Mouse (Mus musculus) limb, embryonic 13.5 days (tissue): ENCODE measurements around the gene Rbfox1. TPM values are rescaled to one million over a fixed set of nuclear protein-coding genes. Genes with fewer than 3 reads are reported as not detected.

Experiments
- ATAC-seq: fragments of 200-750 bp; cut with Nextera tagmentation; 2 replicates; pipeline ENCODE4 v1.8.0; 2017; ENCODE audit warnings: low read depth, moderate number of reproducible peaks, moderate TSS enrichment; ENCODE audit not compliant: low FRiP score
- H3K27ac ChIP-seq: fragments of 300-500 bp; sonication (generic); 2 replicates; pipeline ENCODE4 v1.5.1; 2015; ENCODE audit warnings: inconsistent platforms, mild to moderate bottlenecking, moderate library complexity
- H3K27me3 ChIP-seq: fragments of 300-500 bp; sonication (generic); 2 replicates; pipeline ENCODE4 v1.6.1; 2015; ENCODE audit warnings: mild to moderate bottlenecking, inconsistent platforms
- H3K36me3 ChIP-seq: fragments of 300-500 bp; sonication (generic); 2 replicates; pipeline ENCODE4 v1.6.1; 2015; ENCODE audit warnings: inconsistent platforms, mild to moderate bottlenecking, moderate library complexity
- H3K4me1 ChIP-seq: fragments of 300-500 bp; sonication (generic); 2 replicates; pipeline ENCODE4 v1.6.1; 2015; ENCODE audit warnings: inconsistent platforms
- H3K4me2 ChIP-seq: fragments of 300-500 bp; sonication (generic); replicated peaks from 2 replicates; pipeline ENCODE4 v1.6.1; 2015; ENCODE audit warnings: inconsistent platforms, mild to moderate bottlenecking, moderate library complexity
- H3K4me3 ChIP-seq: fragments of 300-500 bp; sonication (generic); 2 replicates; pipeline ENCODE4 v1.5.1; 2015; ENCODE audit warnings: moderate library complexity, mild to moderate bottlenecking, inconsistent platforms
- H3K9ac ChIP-seq: fragments of 300-500 bp; sonication (generic); 2 replicates; pipeline ENCODE4 v1.6.1; 2015; ENCODE audit warnings: mild to moderate bottlenecking, inconsistent platforms
- H3K9me3 ChIP-seq: fragments of 300-500 bp; sonication (generic); 2 replicates; pipeline ENCODE4 v1.6.1; 2016; ENCODE audit warnings: inconsistent platforms
- WGBS: fragments of 180-500 bp; shearing (Covaris S2); methylation state at CpG from one replicate; pipeline ENCODE4 v1.1.7; 2015; 5-methylcytosine and 5-hydroxymethylcytosine counted together
- polyA plus RNA-seq: library from polyadenylated mRNA; unstranded; fragments of >200 nt; fragmentation: Nextera tagmentation; extraction: Ambion mirVana; gene quantifications from 2 replicates; pipeline ENCODE4 v1.2.1, GENCODE M21; 2015

Gene Rbfox1
- polyA plus RNA-seq, 1 experiment from 2014 or later = 4.1 TPM

DNA sequence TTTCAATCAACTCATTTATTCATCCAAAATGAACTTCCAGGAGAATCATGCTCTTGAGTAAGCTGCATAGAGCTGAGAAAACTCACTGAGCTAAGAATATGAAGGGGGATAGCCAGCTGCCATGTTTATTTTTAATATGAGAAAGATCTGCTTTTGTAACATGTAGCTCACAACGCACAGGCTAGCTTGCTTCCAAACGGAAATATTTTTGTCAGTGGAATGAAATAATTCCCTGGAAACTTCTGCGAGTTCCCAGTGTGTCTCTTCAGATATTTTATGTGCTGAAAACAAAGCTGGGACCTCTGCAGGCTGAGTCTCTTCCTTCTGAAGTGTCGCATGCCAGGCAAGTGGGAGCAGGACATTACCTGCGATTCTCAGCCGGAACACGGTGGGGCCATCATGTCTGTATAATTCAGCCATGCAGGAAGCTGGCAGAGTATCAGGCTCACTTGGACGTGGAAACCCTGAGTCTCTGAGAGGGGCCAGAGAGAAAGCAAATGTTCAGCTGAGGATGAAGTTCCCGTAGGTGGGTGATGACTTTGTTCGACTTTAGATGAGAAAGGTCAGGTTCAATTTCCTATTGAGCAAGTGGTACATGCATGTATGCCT is 190.4 kb downstream of the Rbfox1 start:
- 81% methylated on average over 10 of the region's 10 CpGs for WGBS
- H3K4me2 ChIP-seq = no peak overlapping the region
- no peaks in the 10 kb centered on the region for H3K36me3 ChIP-seq
- H3K27me3 ChIP-seq = no peaks in the 10 kb centered on the region
- ATAC-seq = no peak
- H3K9me3 ChIP-seq = no peaks in the 10 kb centered on the region
- no peak overlapping the region for H3K27ac ChIP-seq
- no peaks in the 10 kb centered on the region for H3K4me1 ChIP-seq
- no peak overlapping the region for H3K9ac ChIP-seq
- H3K4me3 ChIP-seq = no peak overlapping the region

DNA sequence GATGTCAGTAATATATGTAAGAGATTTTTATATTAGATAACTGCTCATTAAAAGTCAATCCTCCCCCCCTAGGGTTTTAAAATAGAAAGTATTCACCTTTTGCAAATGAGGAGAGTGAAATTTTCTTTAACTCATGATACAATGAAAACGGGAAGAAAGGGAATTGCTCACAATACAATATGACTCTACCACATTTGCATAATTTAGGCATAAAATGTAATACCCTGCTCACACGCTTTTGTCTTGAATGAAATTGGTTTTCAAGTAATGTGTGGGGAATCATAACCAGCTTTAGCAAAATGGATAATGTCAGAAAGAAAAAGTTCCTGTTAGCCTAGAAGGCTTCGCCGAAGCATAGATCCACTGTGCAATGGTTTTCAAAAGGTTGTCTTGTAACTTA is 193.9 kb downstream of the Rbfox1 start:
- Histone ChIP-seq H3K4me1 (no peaks in the 10 kb centered on the region), H3K9ac (no peak overlapping the region), H3K9me3 (no peaks in the 10 kb centered on the region), H3K4me2 (no peak overlapping the region), H3K27me3 (no peaks in the 10 kb centered on the region), H3K36me3 (no peaks in the 10 kb centered on the region), H3K4me3 (no peak overlapping the region), H3K27ac (no peak overlapping the region)
- ATAC-seq = no peak
- 81% methylated on average over 4 of the region's 4 CpGs for WGBS

DNA sequence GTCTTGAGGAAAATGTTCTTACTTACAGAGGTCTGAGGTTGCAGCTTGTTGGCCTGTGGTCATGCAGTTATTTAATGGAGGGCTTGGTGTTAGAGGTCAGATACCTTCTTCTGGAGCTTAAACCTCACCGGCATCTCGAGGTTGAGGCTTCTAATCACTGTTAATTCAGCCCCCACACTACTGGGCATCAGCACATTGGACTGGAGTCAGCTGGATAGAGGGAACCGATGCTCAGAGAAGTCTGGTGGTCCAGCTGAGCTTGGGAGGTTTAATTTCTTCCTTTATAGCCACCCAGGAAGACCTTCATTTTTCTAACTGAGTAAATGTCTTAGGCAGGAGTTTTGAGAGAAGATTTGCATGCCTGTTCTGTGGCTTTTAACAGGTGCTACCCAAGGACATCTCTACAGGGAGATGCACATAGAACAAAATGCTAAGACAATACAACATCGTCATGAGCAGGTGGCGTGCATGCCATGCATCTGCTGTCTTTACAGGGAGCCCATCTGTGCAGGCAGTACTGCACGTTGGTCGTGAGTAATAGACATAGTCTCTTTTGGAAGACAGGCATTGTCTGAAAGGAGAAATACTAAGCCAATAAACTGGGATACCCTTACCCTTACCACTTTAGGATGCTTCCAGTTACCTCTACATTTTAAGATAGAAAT is 199.7 kb downstream of the Rbfox1 start:
- H3K27ac ChIP-seq = no peak overlapping the region
- H3K36me3 ChIP-seq = no peaks in the 10 kb centered on the region
- H3K4me2 ChIP-seq = no peak overlapping the region
- ATAC-seq = no peak
- peaks cover 3% of the 10 kb centered on the region; the same call in 1 of the 2 replicates for H3K4me1 ChIP-seq
- no peak overlapping the region for H3K4me3 ChIP-seq
- no peaks in the 10 kb centered on the region for H3K9me3 ChIP-seq
- no peaks in the 10 kb centered on the region for H3K27me3 ChIP-seq
- WGBS = 76% methylated on average over 7 of the region's 7 CpGs
- no peak overlapping the region for H3K9ac ChIP-seq

DNA sequence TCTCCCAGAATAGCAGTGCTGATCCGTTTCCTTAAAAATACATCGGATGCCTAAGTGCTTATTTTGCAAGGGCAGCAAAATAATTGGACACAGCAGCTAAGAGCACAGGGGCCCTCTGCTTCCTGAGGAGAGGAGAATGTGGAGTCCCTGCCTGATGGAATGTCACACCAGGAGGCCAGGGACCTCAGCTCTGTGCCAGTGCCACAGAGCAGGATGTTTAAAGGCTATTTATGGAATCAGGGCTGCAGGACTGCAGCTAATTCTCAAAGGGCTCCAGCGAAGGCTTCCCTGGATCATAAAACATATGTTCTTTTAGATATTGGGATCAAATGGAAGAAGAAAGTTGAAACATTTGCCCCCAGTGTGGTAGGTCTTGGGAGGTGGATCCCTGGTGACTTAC is 201.0 kb downstream of the Rbfox1 start:
- Histone ChIP-seq H3K27ac (no peak overlapping the region), H3K9me3 (no peaks in the 10 kb centered on the region), H3K27me3 (no peaks in the 10 kb centered on the region), H3K4me1 (peaks cover 3% of the 10 kb centered on the region; the same call in 1 of the 2 replicates), H3K4me2 (no peak overlapping the region), H3K36me3 (no peaks in the 10 kb centered on the region), H3K4me3 (no peak overlapping the region), H3K9ac (no peak overlapping the region)
- WGBS = 13% methylated on average over 3 of the region's 3 CpGs
- ATAC-seq = no peak

DNA sequence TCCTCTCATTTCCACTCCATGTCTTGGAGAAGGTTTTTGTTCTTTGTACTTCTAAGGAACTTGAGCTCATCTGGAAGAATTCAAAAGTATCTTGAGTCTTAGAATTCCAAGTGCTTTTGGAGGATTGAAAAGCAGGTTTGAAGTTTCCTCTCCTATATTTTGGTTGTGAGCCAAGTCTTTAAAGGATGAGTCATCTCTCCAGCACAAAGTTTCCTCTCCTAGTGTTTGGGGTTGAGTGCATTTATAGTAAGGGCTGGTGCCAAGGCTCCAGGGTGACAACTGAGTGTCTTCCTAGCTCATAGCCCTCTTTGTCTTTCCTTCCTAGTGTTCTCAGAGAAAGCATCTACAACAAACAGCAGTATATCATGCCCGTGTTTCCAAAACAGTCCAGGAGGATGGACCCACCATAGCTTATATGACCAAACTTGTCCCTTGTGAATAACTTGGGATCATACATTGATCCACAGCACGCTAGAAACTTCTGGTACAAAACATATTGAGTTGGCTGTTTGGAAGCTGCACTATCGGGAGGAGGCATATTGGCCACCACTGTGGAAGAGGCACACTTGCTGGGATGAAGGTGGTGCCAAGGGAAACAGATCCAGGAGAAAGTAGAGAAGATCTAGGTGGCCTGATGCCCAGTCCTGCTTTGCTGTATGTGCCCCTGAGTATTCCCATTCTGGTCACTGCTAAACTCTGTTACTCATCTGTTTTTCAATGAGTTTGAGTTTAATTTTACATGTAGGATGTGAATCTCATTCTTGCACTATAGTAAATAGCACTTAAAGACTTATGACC is 206.4 kb downstream of the Rbfox1 start:
- H3K4me1 ChIP-seq = no peaks in the 10 kb centered on the region
- H3K27ac ChIP-seq = no peak overlapping the region
- WGBS = 87% methylated on average over 3 of the region's 3 CpGs
- no peak for ATAC-seq
- no peaks in the 10 kb centered on the region for H3K36me3 ChIP-seq
- H3K27me3 ChIP-seq = no peaks in the 10 kb centered on the region
- no peak overlapping the region for H3K9ac ChIP-seq
- no peak overlapping the region for H3K4me3 ChIP-seq
- H3K4me2 ChIP-seq = no peak overlapping the region
- H3K9me3 ChIP-seq = no peaks in the 10 kb centered on the region

DNA sequence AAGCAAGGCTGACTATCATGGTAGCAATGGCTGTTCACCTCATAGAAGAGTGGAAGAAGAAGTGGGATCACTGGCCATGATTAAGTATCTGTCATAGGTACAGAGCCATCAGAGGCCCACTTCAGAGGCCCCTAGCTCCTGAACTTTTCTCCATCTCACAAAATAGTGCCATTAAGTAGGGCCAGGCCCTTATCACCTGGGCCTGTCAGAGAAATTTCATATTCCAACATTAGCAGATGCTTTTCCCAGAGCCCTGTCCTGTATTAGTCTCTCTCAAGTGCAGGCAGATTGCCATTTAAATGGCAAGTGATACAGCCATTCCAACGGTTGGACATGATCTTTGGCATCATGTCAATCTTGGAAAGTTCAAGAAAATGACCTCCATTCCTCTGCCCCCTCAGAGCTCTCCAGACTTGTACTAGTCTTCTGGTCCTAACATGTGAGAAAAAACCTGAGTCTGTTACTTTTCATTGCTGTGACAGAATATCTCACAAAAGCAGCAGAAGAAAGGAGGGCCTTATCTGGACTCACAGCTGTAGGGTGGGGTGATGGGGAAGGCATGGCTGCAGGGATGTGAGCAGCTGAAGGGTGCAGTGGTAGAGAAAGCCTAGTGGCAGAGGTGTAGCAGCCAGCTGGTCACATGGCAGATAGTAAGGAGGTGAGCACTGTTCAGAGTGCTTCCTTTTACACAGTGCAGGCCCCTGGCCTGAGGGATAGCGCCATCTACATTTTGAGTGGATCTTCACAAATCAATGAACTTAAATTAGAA is 210.6 kb downstream of the Rbfox1 start:
- no peak overlapping the region for H3K4me3 ChIP-seq
- no peaks in the 10 kb centered on the region for H3K36me3 ChIP-seq
- H3K27ac ChIP-seq = no peak overlapping the region
- no peak overlapping the region for H3K9ac ChIP-seq
- no peak overlapping the region for H3K4me2 ChIP-seq
- H3K4me1 ChIP-seq = no peaks in the 10 kb centered on the region
- H3K27me3 ChIP-seq = no peaks in the 10 kb centered on the region
- ATAC-seq = peak; percentile 48; the same call in 1 of the 2 replicates
- no peaks in the 10 kb centered on the region for H3K9me3 ChIP-seq
- WGBS = 74% methylated on average over 2 of the region's 2 CpGs

DNA sequence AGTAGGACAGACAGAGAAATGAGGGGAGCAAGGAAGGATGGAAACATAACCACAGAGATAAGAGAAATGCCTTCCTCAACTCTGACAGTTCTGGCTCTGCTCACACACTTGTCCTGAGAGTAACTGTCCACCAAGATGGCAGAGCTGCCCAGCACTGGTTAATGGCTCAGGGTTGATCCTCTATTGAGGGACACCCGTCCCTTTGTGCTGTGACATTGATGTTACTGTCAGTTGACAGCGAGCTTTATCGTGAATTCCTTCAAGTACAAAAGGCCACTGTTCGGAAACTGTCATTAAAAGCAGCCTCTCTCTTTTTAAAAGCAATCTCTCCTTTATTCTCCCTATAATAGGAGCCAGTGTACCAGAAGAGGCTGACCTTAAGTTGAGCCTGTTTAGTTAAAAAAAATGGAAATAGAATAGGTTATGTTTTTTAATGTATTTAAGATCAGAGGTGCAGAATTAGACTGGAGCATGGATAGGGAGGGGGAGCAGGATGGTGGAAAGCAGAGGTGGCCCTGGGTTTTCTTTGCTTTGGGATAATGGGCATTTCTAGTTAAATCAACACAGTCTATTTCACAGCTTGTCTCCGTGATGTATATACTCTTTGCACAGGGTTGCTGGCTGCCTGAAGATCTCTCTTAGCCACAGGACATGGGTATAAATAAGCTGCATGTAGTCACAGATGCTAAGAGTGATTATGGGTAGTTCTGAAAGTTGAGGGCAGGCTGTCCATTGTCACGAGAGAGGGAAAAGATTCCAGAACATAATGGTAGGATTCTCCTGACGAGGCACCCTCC is 212.3 kb downstream of the Rbfox1 start:
- ATAC-seq = no peak
- H3K4me1 ChIP-seq = no peaks in the 10 kb centered on the region
- H3K36me3 ChIP-seq = no peaks in the 10 kb centered on the region
- H3K27ac ChIP-seq = no peak overlapping the region
- 79% methylated on average over 7 of the region's 7 CpGs for WGBS
- no peak overlapping the region for H3K4me3 ChIP-seq
- H3K4me2 ChIP-seq = no peak overlapping the region
- no peaks in the 10 kb centered on the region for H3K9me3 ChIP-seq
- no peaks in the 10 kb centered on the region for H3K27me3 ChIP-seq
- H3K9ac ChIP-seq = no peak overlapping the region

DNA sequence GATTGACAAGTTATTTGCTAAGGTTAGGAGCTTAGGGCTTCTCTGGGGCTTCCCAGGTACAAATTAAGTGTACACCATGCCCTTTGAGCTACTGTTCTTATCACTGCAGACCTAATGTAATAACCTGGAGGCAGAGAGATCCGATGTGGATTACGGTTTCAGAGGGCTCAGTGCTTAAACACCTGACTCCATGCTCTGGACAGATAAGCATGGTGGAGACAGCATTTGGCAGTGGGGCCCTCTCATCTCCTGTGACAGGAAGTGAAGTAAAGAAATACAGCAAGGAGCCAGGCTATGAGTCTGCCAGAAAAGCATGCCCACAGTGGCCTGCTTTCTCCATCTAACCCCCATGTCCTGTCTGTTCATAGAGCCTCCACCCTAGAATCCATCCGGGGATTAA is 213.0 kb downstream of the Rbfox1 start:
- H3K36me3 ChIP-seq = no peaks in the 10 kb centered on the region
- no peaks in the 10 kb centered on the region for H3K27me3 ChIP-seq
- no peaks in the 10 kb centered on the region for H3K4me1 ChIP-seq
- no peak overlapping the region for H3K27ac ChIP-seq
- no peak overlapping the region for H3K4me2 ChIP-seq
- H3K4me3 ChIP-seq = no peak overlapping the region
- no peak for ATAC-seq
- no peak overlapping the region for H3K9ac ChIP-seq
- H3K9me3 ChIP-seq = no peaks in the 10 kb centered on the region
- WGBS = 90% methylated on average over 3 of the region's 3 CpGs

DNA sequence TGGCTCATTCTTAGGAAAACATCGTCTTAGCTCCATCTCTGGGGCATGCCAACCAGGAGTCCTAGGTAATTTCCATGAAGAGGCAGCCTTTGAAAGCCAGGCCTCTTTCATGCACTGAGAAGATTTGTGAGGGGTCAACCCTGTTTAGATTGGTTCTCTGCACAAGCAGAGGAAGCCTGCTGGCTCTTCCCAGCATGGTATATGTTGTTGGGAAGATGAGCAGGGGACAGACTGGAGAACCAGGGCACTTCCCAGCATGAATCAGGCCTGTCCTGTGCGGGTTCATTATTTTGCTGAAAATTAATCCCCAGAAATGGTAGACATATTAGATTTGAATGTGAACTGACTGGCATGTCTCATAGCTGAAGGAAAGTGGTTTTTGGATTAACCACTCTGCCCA is 214.4 kb downstream of the Rbfox1 start:
- WGBS = 79% methylated on average over 2 of the region's 2 CpGs
- no peaks in the 10 kb centered on the region for H3K9me3 ChIP-seq
- no peak overlapping the region for H3K4me3 ChIP-seq
- H3K27ac ChIP-seq = no peak overlapping the region
- H3K36me3 ChIP-seq = no peaks in the 10 kb centered on the region
- H3K4me2 ChIP-seq = no peak overlapping the region
- no peaks in the 10 kb centered on the region for H3K27me3 ChIP-seq
- ATAC-seq = no peak
- H3K9ac ChIP-seq = no peak overlapping the region
- H3K4me1 ChIP-seq = no peaks in the 10 kb centered on the region

DNA sequence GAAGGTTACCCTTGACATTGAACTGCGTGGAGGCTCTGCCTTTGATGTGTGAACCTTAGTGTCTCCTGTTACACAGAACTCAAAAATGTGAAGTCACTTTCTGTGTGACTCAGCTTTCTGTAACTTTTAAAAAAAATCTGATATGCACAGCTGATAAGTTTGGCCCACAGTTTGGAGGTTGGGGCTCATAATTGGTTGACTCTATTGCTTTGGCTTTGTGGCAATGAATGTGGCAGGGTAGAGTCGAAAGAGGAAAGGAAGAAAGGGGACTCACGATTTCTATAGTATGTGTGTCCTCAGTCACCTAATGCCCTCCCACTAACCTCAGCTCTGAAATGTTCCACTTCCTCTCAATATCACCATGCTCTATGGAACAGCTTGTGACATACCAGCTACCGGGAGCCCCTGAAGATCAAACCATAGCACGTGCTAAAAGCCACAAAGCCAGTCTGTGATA is 215.3 kb downstream of the Rbfox1 start:
- Histone ChIP-seq H3K4me3 (no peak overlapping the region), H3K27me3 (no peaks in the 10 kb centered on the region), H3K4me2 (no peak overlapping the region), H3K27ac (no peak overlapping the region), H3K36me3 (no peaks in the 10 kb centered on the region), H3K9ac (no peak overlapping the region), H3K4me1 (no peaks in the 10 kb centered on the region), H3K9me3 (no peaks in the 10 kb centered on the region)
- ATAC-seq = no peak
- 73% methylated on average over 5 of the region's 5 CpGs for WGBS

DNA sequence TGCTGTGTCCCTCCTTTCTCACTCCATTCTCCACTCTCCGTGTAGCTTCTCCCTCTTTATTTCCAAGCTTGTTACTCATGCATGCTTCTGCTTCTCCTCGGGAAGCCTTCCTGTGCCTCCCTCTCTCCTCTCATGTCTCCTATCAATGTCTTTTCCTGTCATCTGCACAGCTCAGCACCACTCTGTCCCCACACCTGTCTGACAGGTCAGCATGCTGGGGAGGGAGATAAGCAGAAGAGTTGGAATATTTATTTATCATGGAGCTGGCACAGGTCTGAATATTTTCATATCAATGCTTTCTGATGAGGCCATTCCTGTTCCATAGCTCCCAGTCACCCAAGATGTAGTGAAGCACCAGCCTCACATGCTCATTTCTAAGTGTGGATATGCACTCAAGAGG is 218.6 kb downstream of the Rbfox1 start:
- ATAC-seq = no peak
- Histone ChIP-seq H3K27ac (no peak overlapping the region), H3K4me3 (no peak overlapping the region), H3K9ac (no peak overlapping the region), H3K9me3 (no peaks in the 10 kb centered on the region), H3K4me2 (no peak overlapping the region), H3K36me3 (no peaks in the 10 kb centered on the region), H3K27me3 (no peaks in the 10 kb centered on the region), H3K4me1 (no peaks in the 10 kb centered on the region)
- WGBS = 89% methylated on average over 2 of the region's 2 CpGs
